Mouse (Mus musculus): ENCODE results near the gene Fbxo41.

DNA sequence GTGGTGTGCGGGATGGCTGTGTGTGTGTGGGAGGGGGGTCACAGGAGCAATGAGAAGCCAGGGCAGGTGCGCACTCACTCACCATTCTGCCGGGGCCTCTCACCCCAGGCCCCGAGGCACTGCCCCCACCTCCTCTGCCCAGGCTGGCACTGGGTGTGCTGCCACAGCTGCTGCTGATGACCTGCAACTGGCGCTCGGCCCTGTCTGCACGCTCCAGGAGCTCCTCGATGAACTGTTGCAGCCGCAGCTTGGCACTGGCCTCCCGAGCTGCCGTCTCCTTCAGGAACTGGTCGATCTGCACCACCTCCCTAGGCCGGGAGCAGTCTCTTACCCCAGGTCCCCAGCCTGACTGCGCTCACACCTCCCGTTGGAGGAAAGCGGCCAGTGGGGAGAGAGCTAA lies 22.1 kb downstream of the Fbxo41 start:
- TF ChIP-seq CTCF (IDR thresholded peaks at IDR 0.05; ENCODE audit: extremely low read depth, insufficient read length, insufficient replicate concordance, low read depth, low read length) (no peak), POLR2A (IDR thresholded peaks at IDR 0.05; ENCODE audit: low read depth, low read length) (no peak)

Data from small intestine, adult 2 months (tissue).